Mouse (Mus musculus) embryonic fibroblast, embryonic 13.5 days (primary cell): Measurements from ENCODE around the gene Ank2.

Experiments
- CTCF ChIP-seq: IDR thresholded peaks from 2 replicates; pipeline ENCODE4 v1.5.1; 2011; ENCODE audit warnings: mild to moderate bottlenecking, control low read depth, low read length, moderate library complexity, borderline replicate concordance; ENCODE audit not compliant: insufficient read depth
- POLR2A ChIP-seq: IDR thresholded peaks from 2 replicates; pipeline ENCODE4 v1.6.1; 2011; ENCODE audit warnings: low read depth, mild to moderate bottlenecking, control low read depth, low read length, moderate library complexity

DNA sequence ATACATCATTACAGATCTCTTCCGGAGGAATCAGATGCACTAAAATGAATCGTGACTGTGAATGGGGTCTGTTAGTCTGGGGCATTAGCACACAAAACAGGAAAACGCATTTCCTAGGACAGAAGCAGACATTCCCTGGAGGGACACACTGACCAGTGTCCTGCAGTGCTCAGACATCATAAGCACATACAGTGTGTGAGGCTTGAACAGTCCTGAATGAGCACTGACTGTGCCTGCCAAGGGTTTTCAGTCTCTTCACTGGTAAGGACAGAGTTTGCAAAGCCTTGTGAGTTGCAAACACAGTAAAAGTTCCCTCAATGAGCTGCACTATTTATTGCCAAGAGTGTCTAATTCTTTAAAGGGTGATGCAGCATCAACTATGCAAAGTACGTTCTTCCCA is 613.1 kb downstream of the Ank2 start:
- TF ChIP-seq CTCF (no peak), POLR2A (no peak)
